Mouse (Mus musculus) left cerebral cortex, adult 2 months (tissue): Measurements from ENCODE around the gene Shroom3. TPM values are rescaled to one million over a fixed set of nuclear protein-coding genes. Genes with fewer than 3 reads are reported as not detected.

Experiments
- DNase-seq, 2 experiments: peaks; one replicate each; pipeline ENCODE4 v3.0.0; 2021 to 2022; ENCODE audit warnings: low spot score in 2 of 2, mixed read lengths in 1 of 2; ENCODE audit errors: extremely low spot score in 1 of 2
- H3K27ac ChIP-seq: fragments of 200-600 bp; 2 replicates; pipeline ENCODE4 v1.8.1; 2022
- H3K4me3 ChIP-seq: fragments of 200-600 bp; 2 replicates; pipeline ENCODE4 v1.8.1; 2022
- CTCF ChIP-seq: fragments of 200-600 bp; IDR thresholded peaks from 2 replicates; pipeline ENCODE4 v1.8.1; 2022; ENCODE audit warnings: antibody characterized with exemption, mild to moderate bottlenecking, moderate library complexity
- intact Hi-C: fragments of 180-260 bp; cut with DNase I; formaldehyde crosslinking; loops from one replicate; pipeline ENCODE4 v1.15.1; 2025
- total RNA-seq, 2 experiments: library from RNA; stranded (reverse); gene quantifications; 2 replicates each; pipeline ENCODE4 v1.2.3; 2021

Shroom3 gene
- total RNA-seq, 2 experiments from 2014 or later = 4.3 to 6.3 TPM

DNA sequence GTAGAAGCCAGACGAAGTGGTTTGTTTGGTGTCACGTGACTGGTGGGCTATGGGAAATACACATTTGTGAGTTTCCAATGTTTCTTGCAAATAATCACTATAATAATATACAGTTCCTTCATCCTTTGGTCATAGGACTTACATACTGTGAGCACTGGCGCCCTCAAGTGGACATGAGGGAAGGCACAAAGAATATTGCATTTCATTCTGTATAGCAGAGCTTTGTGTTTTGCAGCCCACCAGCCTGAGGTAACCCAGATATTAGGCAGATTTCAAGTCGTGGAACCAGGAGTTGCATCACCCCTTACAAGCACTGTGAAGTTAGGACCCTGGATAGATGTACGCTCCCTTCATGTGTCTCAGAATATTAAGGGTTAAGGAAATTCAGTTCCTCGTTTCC, 42.7 kb downstream of the Shroom3 start:
- DNase-seq = peak; percentile 50 to 60
- TF ChIP-seq CTCF = peak; percentile 82
- intact Hi-C loops = loop anchor here (1.0 to 10.0 kb wide), 2 partner anchors 47 to 599 kb away; no protein-coding TSS in a partner anchor
- no peak overlapping the region for H3K27ac ChIP-seq
- H3K4me3 ChIP-seq = no peak overlapping the region

DNA sequence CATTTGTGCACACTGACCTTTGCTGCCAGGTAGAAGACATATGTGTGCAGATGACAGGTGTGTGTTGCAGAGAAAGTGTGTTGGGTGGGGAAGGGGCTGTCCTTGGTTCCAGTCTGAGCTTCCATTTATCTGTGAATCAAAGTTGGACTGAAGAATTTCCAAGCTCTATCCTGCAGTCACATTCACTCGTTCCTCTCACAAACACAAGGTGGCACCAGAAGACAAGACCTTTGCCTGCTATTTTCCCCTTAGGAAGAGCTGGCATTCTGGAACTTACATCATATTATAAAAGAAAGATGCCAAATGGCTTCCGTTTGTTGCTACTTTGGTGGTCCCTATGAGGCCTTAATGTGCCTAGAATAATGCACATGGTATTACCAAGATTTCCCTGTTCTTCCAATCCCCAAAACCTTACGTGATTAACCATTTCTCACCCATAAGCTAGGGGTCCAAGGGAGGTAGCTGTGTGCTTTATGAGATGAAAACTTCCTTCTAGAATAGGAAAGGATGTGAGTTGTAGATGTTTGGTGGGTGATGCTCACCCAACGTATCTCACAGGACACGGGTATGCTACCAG, 45.1 kb downstream of the Shroom3 start:
- intact Hi-C loops = loop anchor here (1.0 to 10.0 kb wide), 3 partner anchors 226 to 596 kb away; no protein-coding TSS in a partner anchor
- H3K4me3 ChIP-seq = no peak overlapping the region
- DNase-seq = peak; percentile 46 to 54
- H3K27ac ChIP-seq = no peak overlapping the region
- TF ChIP-seq CTCF = peak; percentile 87

DNA sequence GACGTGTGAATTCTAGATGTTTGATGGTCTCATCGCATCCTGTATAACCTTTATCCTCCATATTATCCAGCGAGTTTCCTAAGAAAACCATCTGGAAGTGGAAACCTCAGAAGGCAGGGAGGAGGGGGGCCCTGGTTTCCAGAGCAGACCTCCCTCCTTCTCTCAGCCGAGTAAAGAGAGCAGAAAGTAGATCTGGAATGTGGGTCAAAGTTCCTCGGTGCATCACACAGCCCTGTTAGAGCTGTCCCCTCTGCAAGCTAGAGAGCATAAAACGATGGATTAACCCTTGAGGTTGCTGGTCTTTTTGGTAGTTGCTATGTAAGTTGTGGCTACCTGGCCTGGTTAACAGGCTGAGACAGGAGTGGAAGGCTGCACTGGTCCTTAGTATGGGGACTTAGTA, 46.0 kb downstream of the Shroom3 start:
- intact Hi-C loops = loop anchor here (2.0 to 10.0 kb wide), 2 partner anchors 434 to 596 kb away; no protein-coding TSS in a partner anchor
- Histone ChIP-seq H3K4me3 (no peak overlapping the region), H3K27ac (no peak overlapping the region)
- no peak for TF ChIP-seq CTCF
- DNase-seq = no peak

DNA sequence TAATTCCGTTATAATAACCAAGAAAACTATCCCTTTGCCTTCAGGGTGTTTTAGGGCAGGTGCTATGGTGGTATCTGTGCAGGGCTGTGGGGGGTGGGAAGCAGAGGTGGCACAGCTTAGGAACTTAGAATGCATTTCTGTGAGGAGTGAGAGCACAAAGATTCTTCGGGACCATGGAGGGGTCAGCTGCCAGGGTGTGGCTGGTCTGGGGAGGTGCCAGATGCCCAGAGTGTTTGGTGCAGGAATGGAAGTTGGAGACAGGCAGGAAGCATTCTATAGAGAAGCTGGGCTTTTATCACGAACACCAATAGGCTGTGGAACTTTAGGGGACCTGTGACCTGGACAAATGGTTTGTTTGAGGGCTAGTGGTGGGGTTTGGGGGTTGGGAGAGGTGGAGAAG, 58.6 kb downstream of the Shroom3 start:
- no peak for TF ChIP-seq CTCF
- DNase-seq = no peak
- intact Hi-C loops = no loop called here
- H3K27ac ChIP-seq = no peak overlapping the region
- no peak overlapping the region for H3K4me3 ChIP-seq

DNA sequence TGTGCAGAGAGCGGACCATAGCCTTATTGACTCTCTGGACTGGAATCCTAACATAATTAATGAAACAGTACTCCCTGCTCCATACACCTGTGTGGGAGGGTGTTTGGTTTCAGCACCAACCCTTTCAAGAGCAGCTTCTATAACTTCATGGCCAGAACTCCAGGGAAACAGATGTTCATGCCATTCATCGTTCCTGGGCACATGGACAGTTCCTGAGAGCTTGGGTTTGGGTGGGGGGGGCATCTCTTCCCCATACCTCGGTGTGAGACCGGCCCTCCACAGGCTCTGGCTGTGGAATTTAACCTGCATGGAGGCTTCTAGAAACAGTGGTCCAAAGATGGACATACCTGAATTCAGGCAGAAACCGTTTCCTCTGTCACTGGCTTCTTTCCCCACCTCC, 59.5 kb downstream of the Shroom3 start:
- DNase-seq = no peak
- intact Hi-C loops = no loop called here
- no peak for TF ChIP-seq CTCF
- H3K27ac ChIP-seq = no peak overlapping the region
- no peak overlapping the region for H3K4me3 ChIP-seq

DNA sequence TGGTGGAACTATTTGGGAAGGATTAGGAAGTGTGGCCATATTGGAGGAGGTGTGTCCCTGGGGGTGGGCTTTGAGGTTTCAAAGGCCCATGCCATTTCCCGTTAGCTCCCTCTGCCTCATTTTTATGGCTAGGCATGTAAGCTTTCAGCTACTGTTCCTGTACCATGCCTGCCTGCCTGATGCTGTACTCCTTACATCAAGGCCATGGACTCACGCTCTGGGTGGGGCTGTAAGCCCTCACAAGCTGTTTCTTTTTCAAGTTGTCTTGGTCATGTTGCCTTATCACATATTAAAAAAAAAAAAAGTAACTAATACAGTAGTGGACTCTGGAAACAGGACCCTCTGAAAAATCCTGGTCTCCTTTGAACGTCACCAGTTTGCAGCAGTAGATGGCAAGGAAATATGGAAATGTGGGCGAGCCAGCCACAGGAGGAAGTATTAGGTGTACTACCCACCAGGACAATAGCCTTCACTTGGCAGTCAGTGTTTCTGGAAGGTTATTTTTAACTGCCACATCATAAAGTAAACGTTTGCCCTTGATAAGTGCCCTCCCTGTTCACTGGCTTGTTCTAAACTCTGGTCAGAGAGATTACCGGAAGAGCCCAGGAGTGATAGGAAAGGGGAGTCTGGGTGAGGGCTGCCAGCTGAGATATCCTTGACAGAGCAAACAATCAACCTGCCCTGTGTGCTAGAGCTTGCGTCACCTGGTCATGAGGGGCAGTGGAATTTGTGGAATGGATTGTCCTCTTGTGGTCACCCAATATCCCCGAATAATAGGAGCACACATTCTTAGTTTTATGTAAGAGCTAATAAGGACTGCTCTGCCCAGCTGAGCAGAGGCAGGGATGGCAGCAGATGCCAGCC, 62.4 kb downstream of the Shroom3 start:
- intact Hi-C loops = no loop called here
- Histone ChIP-seq H3K27ac (no peak overlapping the region), H3K4me3 (no peak overlapping the region)
- TF ChIP-seq CTCF = no peak
- DNase-seq = no peak

DNA sequence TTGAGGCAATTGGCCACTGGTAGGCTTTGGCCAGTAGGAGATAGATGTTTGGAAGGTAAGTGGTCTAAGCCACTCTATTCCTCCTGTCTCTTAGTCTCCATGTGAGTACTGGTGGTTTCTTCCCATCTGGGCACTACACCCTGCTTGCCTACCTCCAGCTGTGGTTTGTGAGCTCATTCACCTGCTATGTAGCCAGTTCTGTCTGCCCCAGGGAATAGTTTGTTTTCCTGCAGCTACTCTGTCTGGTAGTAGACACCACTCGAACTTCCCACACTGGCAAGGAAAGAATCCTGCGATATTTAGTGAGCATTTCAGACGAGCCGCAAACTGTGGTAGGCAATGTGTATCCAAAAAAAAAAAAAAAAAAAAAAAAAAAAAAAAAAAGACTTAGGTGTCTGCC, 68.3 kb downstream of the Shroom3 start:
- Histone ChIP-seq H3K27ac (no peak overlapping the region), H3K4me3 (no peak overlapping the region)
- no peak for DNase-seq
- TF ChIP-seq CTCF = no peak
- intact Hi-C loops = no loop called here

DNA sequence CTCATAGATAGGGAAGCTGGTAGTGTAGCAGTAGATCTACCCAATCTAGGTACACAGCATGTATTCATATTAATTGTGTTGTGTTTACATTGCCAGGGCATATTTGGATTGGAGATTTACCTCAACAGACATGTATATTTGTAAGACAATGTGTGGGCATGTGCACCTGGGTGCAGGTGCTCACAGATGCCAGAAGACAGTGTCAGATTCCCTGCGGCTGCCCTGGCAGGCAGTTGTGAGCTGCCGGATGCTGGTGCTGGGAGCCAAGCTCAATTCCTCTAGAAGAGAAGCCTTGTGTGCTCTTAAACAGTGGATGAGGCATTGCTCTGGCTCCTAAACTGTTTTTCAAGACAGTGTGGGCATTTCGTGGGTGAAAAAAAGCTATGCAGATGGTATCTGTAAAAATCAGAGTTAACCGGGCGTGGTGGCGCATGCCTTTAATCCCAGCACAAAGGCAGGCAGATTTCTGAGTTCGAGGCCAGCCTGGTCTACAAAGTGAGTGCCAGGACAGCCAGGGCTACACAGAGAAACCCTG, 72.1 kb downstream of the Shroom3 start:
- no peak for TF ChIP-seq CTCF
- no peak overlapping the region for H3K27ac ChIP-seq
- DNase-seq = no peak
- no peak overlapping the region for H3K4me3 ChIP-seq
- intact Hi-C loops = no loop called here

DNA sequence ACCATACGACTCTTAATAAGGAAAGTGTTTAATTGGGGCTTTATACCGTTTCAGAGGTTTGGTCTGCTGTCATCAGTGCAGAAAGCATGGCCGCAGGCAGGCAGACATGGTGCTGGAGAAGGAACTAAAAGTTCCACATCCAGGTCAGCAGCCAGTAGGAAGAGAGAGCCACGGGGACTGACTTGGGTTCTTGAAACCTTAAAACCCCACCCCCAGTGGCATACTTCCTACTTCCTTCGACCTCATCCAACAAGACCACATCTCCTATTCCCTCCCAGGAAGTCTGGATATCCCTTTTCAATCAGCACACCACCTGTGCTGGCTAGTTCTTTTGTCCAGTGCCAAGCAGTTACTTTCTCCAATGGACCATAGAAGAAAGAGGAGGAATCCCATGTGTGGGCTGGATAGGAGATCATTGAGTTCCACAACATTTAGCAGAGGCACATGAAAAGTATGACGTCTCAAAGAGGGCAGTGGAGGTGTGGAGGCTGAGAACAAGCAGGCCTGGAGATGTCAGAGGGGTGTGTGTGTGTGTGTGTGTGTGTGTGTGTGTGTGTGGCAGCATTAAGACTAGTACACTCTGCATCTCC, 76.0 kb downstream of the Shroom3 start:
- TF ChIP-seq CTCF = no peak
- no peak for DNase-seq
- intact Hi-C loops = no loop called here
- H3K4me3 ChIP-seq = no peak overlapping the region
- no peak overlapping the region for H3K27ac ChIP-seq

DNA sequence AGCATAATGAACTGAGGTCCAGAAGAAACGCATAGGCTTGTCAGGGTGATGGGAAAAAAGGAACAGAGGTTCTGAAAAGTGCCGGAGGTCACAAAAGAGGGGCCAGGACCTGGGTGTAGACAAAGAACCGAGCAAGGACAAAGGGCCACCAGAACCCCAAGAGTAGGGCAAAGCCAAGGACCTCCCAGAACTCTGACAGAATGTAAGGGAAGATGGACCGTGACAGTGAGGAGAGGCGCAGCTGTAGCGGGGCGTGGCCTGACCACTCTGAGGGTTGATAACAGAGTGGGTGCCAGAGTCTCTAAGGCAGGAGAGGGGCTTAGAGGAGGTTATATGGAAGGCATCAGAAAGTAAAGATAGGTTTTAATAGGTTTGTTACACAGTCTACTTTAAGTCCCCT, 77.3 kb downstream of the Shroom3 start:
- no peak overlapping the region for H3K4me3 ChIP-seq
- no peak overlapping the region for H3K27ac ChIP-seq
- no peak for TF ChIP-seq CTCF
- intact Hi-C loops = no loop called here
- no peak for DNase-seq

DNA sequence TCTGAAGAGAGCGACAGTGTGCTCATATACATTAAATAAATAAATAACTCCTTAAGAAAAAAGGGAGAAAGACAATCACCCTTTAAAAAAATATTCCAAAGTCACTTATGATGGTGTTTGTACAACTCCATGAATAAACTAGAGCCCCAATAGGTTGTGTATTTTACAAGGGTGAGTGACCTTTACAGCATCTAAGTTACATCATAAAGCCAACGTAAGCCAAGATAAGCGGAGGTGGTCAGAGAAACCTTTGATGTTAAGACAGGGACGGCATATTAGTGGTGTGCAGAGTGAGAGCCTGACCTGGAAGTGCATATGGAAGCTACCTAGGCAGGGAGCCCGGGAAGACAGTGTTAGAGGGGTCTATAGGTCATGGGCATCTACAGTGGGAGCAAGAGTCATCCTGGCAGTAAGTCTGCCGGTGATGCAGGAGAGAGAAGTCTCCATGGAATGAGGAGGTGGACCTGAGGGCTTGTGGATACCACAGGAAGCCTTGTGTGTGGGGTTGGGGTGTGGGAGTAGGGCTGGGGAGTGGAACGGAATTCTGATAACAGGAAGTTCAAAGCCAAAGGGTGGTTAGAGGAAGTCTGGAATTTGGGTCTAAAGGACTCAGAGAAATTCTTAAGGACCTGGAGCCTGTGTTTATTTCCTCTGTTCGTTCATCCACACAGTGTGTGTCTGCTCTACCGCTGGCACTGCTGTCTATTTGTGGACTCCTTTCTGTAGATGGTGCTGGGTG, 78.5 kb downstream of the Shroom3 start:
- no peak for TF ChIP-seq CTCF
- H3K27ac ChIP-seq = no peak overlapping the region
- intact Hi-C loops = no loop called here
- no peak for DNase-seq
- H3K4me3 ChIP-seq = no peak overlapping the region
